Mouse (Mus musculus) erythroblast, embryonic 14.5 days (primary cell): ENCODE results near the gene Etnk2. TPM values are rescaled to one million over a fixed set of nuclear protein-coding genes. Genes with fewer than 3 reads are reported as not detected.

Experiments
- H3K27me3 ChIP-seq: 2 replicates; pipeline ENCODE4 v1.6.1; 2012; ENCODE audit warnings: inconsistent platforms; ENCODE audit not compliant: control insufficient read depth
- H3K36me3 ChIP-seq: 2 replicates; pipeline ENCODE4 v1.6.1; 2012; ENCODE audit warnings: mild to moderate bottlenecking, inconsistent platforms; ENCODE audit not compliant: control insufficient read depth
- H3K4me1 ChIP-seq: 2 replicates; pipeline ENCODE4 v1.6.1; 2012; ENCODE audit warnings: inconsistent platforms; ENCODE audit not compliant: control insufficient read depth
- H3K4me3 ChIP-seq: replicated peaks from 2 replicates; pipeline ENCODE3; 2012; ENCODE audit warnings: moderate library complexity, mild to moderate bottlenecking, inconsistent platforms
- H3K9me3 ChIP-seq: 2 replicates; pipeline ENCODE4 v1.6.1; 2012; ENCODE audit warnings: low read length, inconsistent platforms, mixed read lengths; ENCODE audit not compliant: control insufficient read depth
- GATA1 ChIP-seq: IDR thresholded peaks from 2 replicates; pipeline ENCODE4 v1.6.1; 2012; ENCODE audit warnings: low read length, inconsistent platforms, mixed read lengths
- TAL1 ChIP-seq: IDR thresholded peaks from 3 replicates; pipeline ENCODE4 v1.6.1; 2012; ENCODE audit warnings: low read length, inconsistent platforms, mixed read lengths
- polyA plus RNA-seq: library from polyadenylated mRNA; stranded (reverse); fragments of >175 nt; gene quantifications from 2 replicates; pipeline ENCODE4 v1.2.3, GENCODE M21; 2012

The Etnk2 gene
- polyA plus RNA-seq, 1 experiment, result not detected

DNA sequence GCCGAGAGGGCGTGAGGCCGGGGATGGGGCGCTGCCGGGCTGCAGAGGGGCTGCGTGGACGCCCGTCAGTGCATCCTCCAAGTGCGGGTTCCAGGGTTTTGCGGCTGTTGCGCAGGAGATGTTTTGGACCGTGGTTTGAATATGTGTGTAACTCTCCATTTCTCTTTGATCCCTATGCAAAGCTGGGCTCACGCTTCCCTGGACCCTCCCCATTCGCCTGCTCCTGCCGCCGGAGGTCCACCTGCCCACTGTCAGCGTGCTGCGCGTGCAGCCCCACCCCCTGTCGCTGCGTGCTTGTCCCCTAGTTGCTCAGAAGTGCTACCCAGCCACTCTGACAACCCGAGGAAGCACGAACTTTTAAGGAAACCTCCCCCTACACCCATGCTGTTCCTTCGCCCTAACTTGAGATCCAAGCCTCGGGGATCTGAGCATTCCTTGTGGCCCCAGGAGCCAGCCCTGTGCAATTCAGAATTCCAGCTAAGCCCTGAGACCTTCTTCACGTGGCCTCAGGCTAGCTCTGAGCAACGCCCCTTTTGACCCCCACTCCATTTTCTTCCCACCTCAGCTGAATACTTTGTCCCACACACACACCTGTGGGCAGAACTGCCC is 754 bp downstream of the Etnk2 start:
- H3K9me3 ChIP-seq, result no peaks in the 10 kb centered on the region
- TF ChIP-seq GATA1 (no peak), TAL1 (no peak)
- peaks cover 9% of the 10 kb centered on the region for H3K4me1 ChIP-seq
- H3K27me3 ChIP-seq, result peaks cover 42% of the 10 kb centered on the region
- H3K36me3 ChIP-seq, result no peaks in the 10 kb centered on the region
- H3K4me3 ChIP-seq, result peak overlapping the region; percentile 54

DNA sequence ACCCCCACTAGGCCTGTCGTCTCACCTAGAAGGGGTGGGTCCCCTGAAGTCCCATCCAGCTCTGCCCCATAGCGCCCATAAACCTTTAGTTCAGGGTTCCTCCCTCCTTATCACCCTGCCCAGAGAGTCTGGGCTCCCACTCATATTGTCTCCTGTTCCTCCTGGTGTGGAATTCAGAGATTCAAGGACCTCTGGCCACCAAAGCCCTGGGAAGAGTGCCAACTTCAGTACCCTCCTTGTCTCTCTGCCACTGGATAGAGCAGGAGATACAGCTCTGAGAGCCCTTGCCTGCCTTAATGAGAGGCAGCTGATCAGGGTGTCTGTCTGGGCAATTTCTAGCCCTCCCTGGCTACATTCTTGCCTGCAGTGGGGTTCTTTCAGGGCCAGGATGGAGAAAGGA is 1.5 kb downstream of the Etnk2 start:
- Histone ChIP-seq H3K4me3 (no peak overlapping the region), H3K9me3 (no peaks in the 10 kb centered on the region), H3K4me1 (peaks cover 9% of the 10 kb centered on the region), H3K36me3 (no peaks in the 10 kb centered on the region), H3K27me3 (peaks cover 42% of the 10 kb centered on the region)
- no peak for TF ChIP-seq TAL1
- no peak for TF ChIP-seq GATA1

DNA sequence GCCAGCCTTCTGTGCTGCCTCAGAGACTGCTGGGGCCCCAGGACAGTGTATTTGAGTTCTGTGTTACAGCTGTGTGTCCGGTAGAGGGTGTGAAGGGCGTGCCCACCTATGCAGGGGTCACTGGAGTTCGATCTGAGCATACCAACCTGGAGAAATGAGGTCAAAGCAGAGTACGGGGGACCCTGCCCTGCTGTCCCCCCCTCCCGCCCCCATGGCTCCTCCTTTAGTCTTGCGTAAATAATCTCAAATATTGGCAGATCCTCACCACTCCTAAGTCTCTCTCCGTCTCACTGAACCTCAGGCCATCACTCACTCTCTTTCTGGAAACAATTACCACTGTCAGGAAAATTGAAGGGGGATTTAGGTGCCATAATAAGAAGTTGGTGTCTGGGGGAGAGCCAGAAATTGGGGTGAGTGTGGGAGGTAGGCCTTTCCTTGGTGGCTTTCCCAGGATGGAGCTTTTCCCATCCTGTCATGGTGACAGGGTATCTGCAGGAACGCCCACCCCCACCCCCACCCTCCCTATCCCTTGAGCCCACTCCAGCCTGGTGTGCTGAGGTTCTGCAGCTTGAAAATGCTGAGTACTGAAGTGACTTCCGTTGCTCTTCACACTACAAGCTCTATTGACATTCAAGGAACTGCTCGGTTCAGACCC is 3.7 kb downstream of the Etnk2 start:
- peaks cover 9% of the 10 kb centered on the region for H3K4me1 ChIP-seq
- no peak for TF ChIP-seq GATA1
- no peak for TF ChIP-seq TAL1
- H3K36me3 ChIP-seq, result no peaks in the 10 kb centered on the region
- H3K9me3 ChIP-seq, result no peaks in the 10 kb centered on the region
- H3K4me3 ChIP-seq, result no peak overlapping the region
- peaks cover 41% of the 10 kb centered on the region for H3K27me3 ChIP-seq

DNA sequence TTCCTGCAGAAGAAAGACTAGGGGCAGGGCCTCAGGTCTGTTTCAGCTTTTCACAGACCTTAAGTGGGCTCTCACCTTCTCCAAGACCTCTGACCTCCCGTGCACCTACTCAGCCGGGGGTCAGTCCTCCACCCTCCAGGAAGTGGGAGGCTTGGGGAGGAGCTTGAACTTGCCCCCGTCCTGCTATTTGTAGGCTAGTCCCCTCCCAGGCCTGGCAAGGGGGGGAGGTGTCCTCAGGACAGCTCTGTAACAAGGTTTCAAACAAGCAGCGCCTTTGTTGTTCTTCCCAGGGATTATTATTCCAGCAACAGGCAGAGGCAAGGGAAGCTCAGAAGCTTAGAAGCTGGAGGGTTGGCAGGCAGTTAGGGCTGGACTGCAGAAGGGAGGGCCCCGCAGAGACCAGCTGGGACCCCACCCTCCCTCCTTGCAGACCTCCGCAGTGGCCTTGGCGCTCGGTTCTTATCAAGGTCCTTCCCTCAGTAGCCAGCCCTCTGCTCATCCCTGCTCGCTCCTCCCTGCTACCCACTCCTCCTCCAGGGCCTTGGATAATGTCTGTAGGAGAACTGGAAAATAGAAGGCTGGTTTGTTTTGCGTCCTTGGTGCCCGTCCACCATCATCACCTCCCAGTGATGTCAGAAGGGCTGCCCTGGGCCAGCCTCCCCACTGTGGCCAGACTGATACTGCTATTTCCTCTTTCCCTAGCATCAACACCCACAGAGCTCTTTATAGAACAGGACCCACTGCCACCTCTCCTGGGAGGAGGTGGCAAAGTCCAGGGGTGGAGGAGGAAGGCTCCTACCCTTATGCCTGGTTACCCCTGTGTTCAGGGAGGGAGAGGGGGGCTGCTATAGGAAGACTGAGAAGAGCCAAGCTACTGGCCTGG is 4.5 kb downstream of the Etnk2 start:
- H3K4me1 ChIP-seq, result peaks cover 9% of the 10 kb centered on the region
- H3K27me3 ChIP-seq, result peaks cover 34% of the 10 kb centered on the region
- H3K4me3 ChIP-seq, result no peak overlapping the region
- TF ChIP-seq TAL1 (no peak), GATA1 (no peak)
- H3K9me3 ChIP-seq, result no peaks in the 10 kb centered on the region
- no peaks in the 10 kb centered on the region for H3K36me3 ChIP-seq

DNA sequence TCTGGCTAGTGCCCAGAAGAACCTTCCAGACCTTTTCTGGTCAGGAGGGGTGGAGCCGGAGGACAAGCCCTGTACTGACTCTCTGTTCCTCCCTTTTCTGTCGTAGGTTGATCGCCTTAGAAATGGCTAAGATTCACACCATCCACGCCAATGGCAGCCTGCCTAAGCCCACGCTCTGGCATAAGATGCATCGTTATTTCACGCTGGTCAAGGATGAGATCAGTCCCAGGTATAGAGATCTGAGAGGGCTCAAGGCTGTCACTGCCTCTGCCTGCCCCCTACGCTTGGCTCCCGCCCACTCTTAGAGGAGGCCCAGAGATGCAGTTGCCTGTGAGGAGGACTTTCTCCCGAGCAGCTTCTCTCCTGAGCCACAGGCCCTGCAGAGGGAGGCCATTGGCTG is 5.3 kb downstream of the Etnk2 start:
- no peak for TF ChIP-seq GATA1
- TF ChIP-seq TAL1, result no peak
- Histone ChIP-seq H3K4me1 (peaks cover 7% of the 10 kb centered on the region), H3K36me3 (no peaks in the 10 kb centered on the region), H3K4me3 (no peak overlapping the region), H3K27me3 (peaks cover 26% of the 10 kb centered on the region), H3K9me3 (no peaks in the 10 kb centered on the region)

DNA sequence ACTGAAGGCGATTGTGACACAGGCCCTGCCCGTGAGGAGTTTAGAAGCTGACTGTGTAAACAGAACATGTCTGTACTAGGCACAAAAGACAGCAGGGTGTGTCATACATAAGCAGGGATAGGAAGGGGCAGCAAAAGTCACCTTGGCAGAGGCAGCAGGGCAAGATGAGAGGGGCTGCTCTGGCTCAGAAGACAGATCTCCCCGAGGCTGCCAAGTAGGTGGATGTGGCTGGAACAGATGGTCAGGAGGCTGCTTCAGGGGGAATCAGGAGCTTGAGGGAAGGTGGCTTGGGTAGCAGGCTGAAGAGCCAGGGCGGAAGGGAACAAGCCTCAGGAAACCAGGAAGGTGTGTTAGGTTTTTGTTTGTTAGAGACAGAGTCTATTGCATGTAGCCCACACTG is 7.0 kb downstream of the Etnk2 start:
- H3K9me3 ChIP-seq, result no peaks in the 10 kb centered on the region
- no peak overlapping the region for H3K4me3 ChIP-seq
- H3K4me1 ChIP-seq, result no peaks in the 10 kb centered on the region
- H3K36me3 ChIP-seq, result no peaks in the 10 kb centered on the region
- peaks cover 8% of the 10 kb centered on the region for H3K27me3 ChIP-seq
- no peak for TF ChIP-seq TAL1
- TF ChIP-seq GATA1, result no peak

DNA sequence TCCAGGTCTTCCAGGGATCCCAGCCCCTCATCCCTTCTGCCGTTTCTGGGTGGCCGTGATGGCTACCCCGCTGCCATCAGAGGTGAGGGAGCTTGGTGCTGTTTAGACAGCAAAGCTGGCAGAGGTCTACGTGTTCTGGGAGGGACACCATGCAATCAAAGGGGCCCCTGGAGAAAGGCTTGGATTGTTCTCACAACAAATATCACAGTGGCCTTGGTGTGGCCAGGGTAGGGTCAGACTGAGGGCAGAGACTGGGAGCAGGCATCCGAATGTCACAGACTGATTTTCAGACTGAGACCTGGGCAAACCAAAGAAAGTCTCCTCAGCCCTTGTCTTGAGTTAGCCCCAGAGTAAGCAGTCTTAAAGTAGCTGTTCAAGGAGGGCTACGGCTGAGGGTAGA is 8.1 kb downstream of the Etnk2 start:
- TF ChIP-seq TAL1, result no peak
- TF ChIP-seq GATA1, result no peak
- Histone ChIP-seq H3K4me3 (no peak overlapping the region), H3K4me1 (no peaks in the 10 kb centered on the region), H3K27me3 (peaks cover 3% of the 10 kb centered on the region; the same call in 1 of the 2 replicates), H3K36me3 (no peaks in the 10 kb centered on the region), H3K9me3 (no peaks in the 10 kb centered on the region)

DNA sequence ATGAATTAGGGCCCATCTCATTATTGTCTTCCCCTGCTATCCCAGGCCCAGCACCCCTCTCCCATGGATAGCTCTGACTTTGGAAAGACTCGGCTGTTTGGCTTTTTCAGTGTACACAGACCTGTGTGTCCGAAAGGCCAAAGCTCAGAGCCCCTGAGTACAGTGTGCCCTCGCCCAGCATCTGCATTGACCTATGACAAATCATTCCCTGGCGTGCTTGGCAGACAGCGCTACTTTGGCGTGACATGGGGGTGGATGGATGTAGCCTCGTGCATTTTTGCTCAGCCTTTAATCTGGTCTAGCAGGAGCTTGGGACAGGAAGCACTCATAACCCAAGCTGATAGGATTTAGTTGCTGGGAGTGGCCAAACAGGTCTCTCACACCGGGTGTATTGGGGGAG is 8.7 kb downstream of the Etnk2 start:
- H3K36me3 ChIP-seq, result no peaks in the 10 kb centered on the region

DNA sequence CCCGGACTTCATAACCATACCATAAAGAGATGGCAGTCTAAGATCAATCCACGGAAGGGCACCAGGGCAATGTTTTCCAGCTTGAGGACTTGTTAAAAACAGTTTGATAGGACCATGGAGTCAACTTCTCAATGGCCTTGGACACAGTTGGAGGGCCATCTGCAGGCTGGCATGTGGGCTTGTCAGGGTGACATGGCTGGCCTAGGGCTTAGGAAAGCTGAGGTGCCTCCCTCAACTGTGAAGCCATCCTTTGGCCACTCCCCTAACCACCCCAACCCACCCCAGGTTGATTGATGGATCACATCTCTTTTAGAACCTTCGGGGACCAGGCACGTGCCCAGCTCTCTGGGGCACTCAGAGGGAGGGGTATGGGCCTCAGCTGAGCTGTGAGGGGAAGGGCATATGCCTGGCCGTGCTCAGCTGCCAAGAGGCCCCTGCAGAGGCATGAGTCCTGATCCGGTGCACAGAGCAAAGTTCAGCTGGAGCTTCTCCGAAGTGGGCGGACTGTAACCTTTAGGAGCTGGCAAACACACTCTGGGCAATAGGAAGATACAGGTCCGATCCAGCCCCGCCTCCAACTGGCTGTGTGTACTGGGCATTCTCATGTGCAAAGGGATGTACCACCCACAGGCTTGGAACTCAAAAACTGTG is 12.4 kb downstream of the Etnk2 start:
- no peaks in the 10 kb centered on the region for H3K27me3 ChIP-seq

More for the DNA sequence above, 8.7 kb downstream of the Etnk2 start:
- TF ChIP-seq GATA1 (no peak), TAL1 (no peak)
- Histone ChIP-seq H3K4me1 (no peaks in the 10 kb centered on the region), H3K9me3 (no peaks in the 10 kb centered on the region), H3K27me3 (no peaks in the 10 kb centered on the region), H3K4me3 (no peak overlapping the region)

More for the DNA sequence above, 12.4 kb downstream of the Etnk2 start:
- Histone ChIP-seq H3K4me3 (no peak overlapping the region), H3K4me1 (no peaks in the 10 kb centered on the region), H3K36me3 (no peaks in the 10 kb centered on the region), H3K9me3 (no peaks in the 10 kb centered on the region)
- TF ChIP-seq TAL1, result no peak
- no peak for TF ChIP-seq GATA1
